Mouse (Mus musculus): Measurements from ENCODE around the gene Esrrg.
A peak's percentile ranks its signal among the peaks of the same experiment; 100 is the strongest.

Gene Esrrg

DNA sequence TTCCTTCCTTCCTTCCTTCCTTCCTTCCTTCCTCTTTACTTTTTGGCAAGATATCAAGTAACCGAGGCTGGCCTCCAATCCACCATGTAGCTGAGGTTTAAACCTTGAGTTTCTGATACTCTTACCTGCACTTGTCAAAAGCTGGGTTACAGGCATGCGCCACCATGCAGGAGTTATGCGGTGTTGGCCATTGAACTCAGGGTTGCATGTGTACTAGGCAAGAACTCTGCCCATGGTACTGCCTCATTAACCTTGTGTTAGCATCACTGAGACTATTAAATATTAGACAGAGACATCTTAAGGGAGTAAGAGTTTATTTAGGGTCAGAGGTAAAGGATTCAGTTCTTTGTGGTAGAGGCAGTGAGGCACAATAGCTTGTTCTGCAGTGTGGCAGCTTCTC lies 161.6 kb downstream of the Esrrg start:
- no peak for DNase-seq (ENCODE audit: low read depth, low spot score)

GRCm38 (mm10) chr1:187771067-187771466 lies 162.5 kb downstream of the Esrrg start:
- DNase-seq (ENCODE audit: low read depth, low spot score): no peak

GRCm38 (mm10) chr1:187779589-187780178 lies 171.1 kb downstream of the Esrrg start:
- DNase-seq (ENCODE audit: low read depth, low spot score): no peak

- no peak for DNase-seq (ENCODE audit: low read depth, low spot score)
These were observed 176.6 kb downstream of the Esrrg start for GRCm38 (mm10) chr1:187785226-187785625.

- no peak for DNase-seq (ENCODE audit: low read depth, low spot score)
These were observed 178.7 kb downstream of the Esrrg start for GRCm38 (mm10) chr1:187787055-187788016.

- no peak for DNase-seq (ENCODE audit: low read depth, low spot score)
These were observed 185.8 kb downstream of the Esrrg start for GRCm38 (mm10) chr1:187794240-187794930.

DNA sequence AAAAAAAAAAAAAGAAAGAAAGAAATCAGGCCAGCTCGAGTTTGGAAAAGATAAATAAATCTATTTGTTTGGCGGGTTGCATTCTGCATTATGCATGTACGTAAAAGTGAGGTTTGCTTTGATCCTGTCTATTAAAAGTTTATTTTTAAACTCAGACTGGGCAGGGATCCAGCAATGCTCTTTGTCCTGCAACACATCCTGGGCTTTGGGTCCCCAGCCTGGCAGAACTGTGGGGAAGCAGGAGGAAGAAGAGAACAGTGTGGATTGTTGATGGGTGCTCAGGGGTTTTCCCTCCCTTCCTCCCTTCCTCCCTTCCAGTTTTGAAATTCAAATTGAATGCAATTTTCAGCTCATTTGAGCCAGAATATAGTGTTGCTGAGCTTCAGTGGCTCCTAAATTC lies 187.0 kb downstream of the Esrrg start:
- DNase-seq (ENCODE audit: low read depth, low spot score): no peak

- DNase-seq (ENCODE audit: low read depth, low spot score): no peak
These were observed 190.7 kb downstream of the Esrrg start for GRCm38 (mm10) chr1:187799300-187799699.

DNA sequence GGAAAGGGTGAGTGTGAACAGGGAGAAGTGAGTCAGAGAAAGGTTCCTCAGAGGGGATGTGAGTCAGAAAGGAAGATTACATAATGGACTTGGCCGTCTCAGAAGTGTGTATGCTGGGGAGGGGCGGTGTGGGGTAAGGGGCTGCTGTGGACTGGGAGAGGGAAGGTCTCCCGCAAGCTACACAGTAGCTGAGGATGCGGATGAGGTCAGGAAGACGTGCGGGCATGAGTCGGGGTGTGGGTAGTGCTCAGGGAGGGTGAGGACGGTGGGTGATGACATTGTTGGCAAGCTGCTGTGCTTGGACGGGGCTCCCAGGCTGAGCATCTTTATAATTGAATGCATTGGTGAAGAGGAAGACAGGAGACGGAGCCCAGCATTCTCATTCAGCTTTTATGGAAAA lies 192.2 kb downstream of the Esrrg start:
- peak; percentile 5 for DNase-seq (ENCODE audit: low read depth, low spot score)

DNA sequence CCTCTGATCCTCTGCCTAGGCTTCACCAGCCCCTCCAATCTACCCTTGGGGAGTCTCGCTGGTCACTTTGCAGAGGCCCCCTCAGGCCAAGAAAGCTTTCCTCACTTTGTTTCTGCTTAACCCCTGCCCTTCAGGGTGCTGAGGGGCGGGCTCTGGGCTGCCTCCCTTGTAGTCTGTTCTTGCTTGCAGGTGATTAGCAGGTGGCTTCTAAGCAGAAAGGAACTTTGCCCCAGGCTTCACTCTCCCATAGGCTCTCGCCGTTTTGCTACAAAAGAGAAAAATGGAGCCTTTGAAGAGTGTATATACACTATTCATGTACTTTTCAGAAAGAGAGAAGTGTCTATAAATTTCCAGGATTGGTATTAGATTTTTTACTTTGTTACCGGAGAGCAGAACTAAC lies 195.0 kb downstream of the Esrrg start:
- DNase-seq (ENCODE audit: low read depth, low spot score): no peak

GRCm38 (mm10) chr1:187803997-187804396 lies 195.4 kb downstream of the Esrrg start:
- DNase-seq (ENCODE audit: low read depth, low spot score): no peak

DNA sequence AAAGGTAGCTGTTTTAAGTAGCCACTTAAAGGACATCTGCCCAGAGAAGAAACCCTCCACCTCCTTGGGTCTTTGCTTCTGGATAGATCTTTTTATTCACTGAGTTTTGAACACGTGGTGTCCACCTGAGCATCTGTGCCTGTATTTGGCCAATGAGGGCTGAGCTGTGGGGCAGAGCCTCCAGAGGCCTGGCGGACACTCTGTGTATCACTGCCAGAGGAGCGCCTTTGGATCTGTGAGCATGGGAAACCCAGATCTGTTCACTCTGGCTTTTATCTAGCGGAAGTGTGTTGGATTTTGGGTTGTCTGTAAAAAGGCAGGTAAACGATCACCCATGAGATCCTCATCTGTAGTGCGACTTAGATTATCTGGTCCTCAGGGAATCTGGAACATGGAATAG lies 196.4 kb downstream of the Esrrg start:
- DNase-seq (ENCODE audit: low read depth, low spot score): no peak

DNA sequence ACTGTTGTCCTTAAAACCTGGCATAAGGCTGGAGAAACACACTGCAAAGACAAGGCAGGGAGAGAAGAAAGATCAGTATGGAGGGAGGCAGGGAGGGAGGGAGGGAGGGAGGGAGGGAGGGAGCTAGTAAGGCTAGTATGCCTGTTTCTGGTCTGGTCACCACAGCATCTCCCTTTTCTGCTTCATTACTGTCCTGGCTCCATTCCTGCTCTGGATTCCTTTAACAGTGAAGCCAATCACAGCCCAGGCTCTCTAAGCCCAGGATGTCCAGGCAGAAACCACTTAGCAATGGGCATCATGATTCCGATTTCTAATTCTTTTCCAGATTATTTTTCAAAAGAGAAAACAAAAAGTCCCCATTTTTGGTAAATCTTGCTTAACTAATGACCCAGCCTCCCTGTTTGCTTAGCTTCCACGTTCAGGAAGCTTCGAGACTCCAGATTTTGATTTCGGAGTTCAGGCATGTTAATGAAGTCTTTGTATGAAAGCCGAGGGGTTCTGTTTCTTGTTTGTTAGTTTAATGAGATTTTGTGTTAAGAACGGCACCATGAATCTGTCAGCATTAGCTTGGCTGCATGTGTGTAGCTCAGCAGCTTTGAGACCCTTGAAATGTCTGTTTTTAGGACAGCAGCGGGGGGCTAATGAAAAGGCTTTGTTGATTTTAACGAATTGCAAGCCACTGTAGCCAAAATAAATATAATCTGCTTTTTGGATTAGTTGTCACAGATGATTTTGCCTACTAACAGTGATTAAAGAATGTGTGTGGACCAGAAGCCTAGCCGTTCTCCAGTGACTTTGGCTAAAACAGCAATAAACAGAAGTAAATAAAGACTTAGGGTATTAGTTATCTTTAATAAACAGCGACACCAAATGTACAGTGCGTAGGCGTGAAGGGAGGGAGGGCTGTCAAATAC lies 199.1 kb downstream of the Esrrg start:
- DNase-seq (ENCODE audit: low read depth, low spot score): no peak

GRCm38 (mm10) chr1:187808391-187808922 lies 199.9 kb downstream of the Esrrg start:
- DNase-seq (ENCODE audit: low read depth, low spot score): no peak

GRCm38 (mm10) chr1:187809546-187809945 lies 201.0 kb downstream of the Esrrg start:
- no peak for DNase-seq (ENCODE audit: low read depth, low spot score)

GRCm38 (mm10) chr1:187819406-187819805 lies 210.8 kb downstream of the Esrrg start:
- no peak for DNase-seq (ENCODE audit: low read depth, low spot score)

DNA sequence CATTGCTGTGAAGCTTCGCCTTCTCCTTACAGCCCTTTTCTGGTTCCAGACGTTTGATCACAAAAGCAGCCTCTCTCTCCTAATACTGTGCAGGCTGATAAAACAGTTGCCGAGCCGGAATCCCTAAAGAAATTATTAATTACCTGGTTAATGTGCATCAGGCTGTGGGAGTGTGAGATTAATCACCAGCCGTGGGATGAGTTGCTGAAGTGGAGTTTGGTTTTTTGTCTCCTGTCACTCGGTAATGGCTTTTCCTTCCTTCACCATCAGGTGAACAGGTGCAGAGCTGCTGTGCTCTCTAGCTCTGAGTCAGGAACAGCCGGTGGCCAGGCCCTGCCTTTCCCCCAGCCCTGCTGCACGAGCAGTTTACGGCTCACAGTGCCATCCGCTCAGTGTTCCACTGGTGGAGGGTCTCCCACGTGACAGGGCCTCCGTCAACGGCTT lies 212.8 kb downstream of the Esrrg start:
- DNase-seq (ENCODE audit: low read depth, low spot score): no peak

DNA sequence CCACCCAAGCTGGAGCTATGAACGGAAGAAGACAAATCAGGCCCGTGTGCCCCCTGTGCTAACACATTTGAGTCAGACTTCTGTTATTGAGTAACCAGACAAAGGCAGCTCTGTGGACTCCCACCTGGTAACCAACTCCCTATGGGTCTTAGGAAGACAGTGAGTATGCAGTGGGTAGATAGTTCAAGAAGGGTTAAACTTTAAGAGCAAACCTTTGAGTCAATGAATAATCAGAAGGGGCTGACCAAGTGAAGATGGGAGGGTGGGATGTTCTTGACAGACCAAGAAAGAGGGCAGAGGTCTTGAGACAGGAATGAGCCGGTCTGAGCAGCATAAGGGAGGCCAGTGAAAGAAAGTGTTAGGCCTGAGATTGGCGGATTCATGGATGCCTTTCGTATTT lies 214.8 kb downstream of the Esrrg start:
- no peak for DNase-seq (ENCODE audit: low read depth, low spot score)

DNA sequence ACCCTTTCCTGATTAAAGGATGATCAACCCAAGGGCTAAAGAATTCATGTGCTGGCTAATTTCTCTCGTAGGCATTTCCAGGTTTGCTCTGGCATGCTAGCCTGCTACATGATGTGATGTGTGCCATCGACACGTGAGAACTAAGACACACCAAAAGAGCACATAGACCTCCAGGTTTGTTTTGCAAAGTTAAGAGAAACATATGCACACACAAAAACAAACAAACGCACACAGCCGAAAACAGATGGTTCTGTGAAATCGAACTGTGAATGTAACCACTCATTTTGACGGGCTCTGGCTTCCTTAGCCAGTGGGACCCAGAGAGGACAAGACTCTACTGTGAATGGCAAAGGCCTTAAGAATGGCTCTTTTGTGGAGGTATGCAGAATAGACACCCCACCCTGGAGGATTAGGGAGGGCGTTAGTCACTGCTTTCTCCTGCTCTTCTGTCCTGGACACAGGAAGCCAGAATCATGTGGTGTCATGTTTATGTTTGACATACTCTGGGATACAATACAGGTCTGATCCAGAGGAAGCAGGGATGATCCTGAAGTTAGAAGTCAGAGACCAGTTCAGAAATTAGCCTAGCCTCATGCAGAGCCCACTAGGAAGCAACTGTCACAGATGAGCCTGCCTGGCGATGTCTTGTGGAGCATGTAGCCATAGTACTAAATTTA lies 217.0 kb downstream of the Esrrg start:
- DNase-seq (ENCODE audit: low read depth, low spot score): no peak

DNA sequence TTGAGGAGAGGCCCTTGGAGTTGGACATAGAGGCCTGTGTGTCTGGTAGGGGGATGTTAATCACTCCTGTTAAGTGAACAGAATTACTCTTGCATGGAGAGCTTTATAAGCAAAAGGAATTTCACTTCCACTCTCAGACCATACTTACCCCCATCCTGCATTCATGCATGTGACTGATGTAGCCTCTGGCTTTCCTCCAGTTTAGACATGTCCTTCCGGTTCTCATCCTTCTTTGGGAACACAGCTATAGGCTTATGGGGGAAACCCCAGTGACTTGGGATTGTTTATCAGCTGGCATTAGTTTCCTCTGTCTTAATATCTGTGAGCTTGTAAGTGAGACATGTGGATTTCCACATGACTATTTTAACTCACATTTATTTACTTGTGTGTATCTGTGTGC lies 217.5 kb downstream of the Esrrg start:
- DNase-seq (ENCODE audit: low read depth, low spot score): no peak

All from skeletal muscle tissue, adult 2 months (tissue).